Mouse (Mus musculus): ENCODE measurements around the gene Otx1. TPM values are rescaled to one million over a fixed set of nuclear protein-coding genes. Genes with fewer than 3 reads are reported as not detected.
A peak's percentile ranks its signal among the peaks of the same experiment; 100 is the strongest.

Otx1 gene
- polyA plus RNA-seq, 1 experiment from 2014 or later: 0.39 TPM

- peaks cover 92% of the 10 kb centered on the region for H3K27me3 ChIP-seq (ENCODE audit: insufficient read depth, low read length)
- ATAC-seq (ENCODE audit: insufficient read depth) (no peak), DNase-seq (peak; percentile 42)
- H3K27ac ChIP-seq (ENCODE audit: low read depth): no peak overlapping the region
- H3K4me2 ChIP-seq: no peak overlapping the region
- H3K4me1 ChIP-seq (ENCODE audit: insufficient read depth): no peaks in the 10 kb centered on the region
- TF ChIP-seq CTCF (IDR thresholded peaks at IDR 0.05; ENCODE audit: low read depth): no peak
- no peak overlapping the region for H3K9ac ChIP-seq
- no peaks in the 10 kb centered on the region for H3K36me3 ChIP-seq (ENCODE audit: insufficient read depth)
- no peak overlapping the region for H3K4me3 ChIP-seq (ENCODE audit: low read depth, low read length)
- WGBS: 3% methylated on average over 27 of the region's 27 CpGs
- no peaks in the 10 kb centered on the region for H3K9me3 ChIP-seq (ENCODE audit: low read depth, low read length)
Measured at GRCm38 (mm10) chr11:21995534-21996324, 7.0 kb downstream of the Otx1 start.

- Histone ChIP-seq H3K9ac (no peak overlapping the region), H3K4me3 (ENCODE audit: low read depth, low read length) (no peak overlapping the region), H3K9me3 (ENCODE audit: low read depth, low read length) (no peaks in the 10 kb centered on the region), H3K27ac (ENCODE audit: low read depth) (no peak overlapping the region), H3K27me3 (ENCODE audit: insufficient read depth, low read length) (peaks cover 86% of the 10 kb centered on the region), H3K36me3 (ENCODE audit: insufficient read depth) (no peaks in the 10 kb centered on the region), H3K4me2 (no peak overlapping the region), H3K4me1 (ENCODE audit: insufficient read depth) (no peaks in the 10 kb centered on the region)
- WGBS: 3% methylated on average over 34 of the region's 34 CpGs
- ATAC-seq (ENCODE audit: insufficient read depth) (no peak), DNase-seq (peak; percentile 24)
- no peak for TF ChIP-seq CTCF (IDR thresholded peaks at IDR 0.05; ENCODE audit: low read depth)
Measured at GRCm38 (mm10) chr11:21994377-21995370, 8.0 kb downstream of the Otx1 start.

DNA sequence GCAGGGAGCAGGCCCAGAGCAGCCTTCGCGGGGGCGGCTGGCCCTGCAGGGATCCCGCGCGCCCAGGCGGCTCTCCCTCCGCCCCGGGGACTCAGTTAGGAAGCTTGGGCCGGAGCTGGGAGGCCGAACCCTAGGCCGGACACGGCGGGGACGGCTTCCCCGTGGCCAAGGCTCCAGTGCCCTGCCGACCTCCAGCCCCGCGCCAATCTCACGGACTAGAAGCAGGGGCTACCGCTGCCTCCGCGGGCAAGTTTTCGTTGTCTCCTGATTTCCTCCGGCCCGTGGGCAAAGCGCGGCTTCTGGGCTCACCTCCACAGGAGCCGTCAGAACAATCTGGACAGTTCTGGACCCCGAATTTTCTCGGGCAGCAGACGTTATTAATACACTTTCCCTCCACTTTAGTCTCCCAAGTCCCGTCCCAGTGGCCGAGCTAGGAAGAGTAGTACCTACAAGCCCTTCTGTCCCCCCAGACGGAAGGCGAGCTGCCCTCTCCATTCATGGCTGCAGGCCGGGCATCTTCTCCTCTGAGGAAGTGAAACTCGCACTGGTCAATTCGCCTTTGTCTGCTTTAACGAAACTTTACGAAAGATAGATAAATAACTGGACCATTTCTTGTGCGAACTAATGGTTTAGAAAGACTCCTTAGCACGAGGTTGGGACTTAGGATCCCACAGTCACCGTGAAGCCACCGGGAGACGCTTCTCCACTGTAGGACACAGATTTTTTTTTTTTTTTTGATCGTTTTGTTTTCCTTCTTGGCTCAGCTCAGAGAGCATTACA is 8.9 kb downstream of the Otx1 start:
- TF ChIP-seq CTCF (IDR thresholded peaks at IDR 0.05; ENCODE audit: low read depth): no peak
- H3K4me1 ChIP-seq (ENCODE audit: insufficient read depth): no peaks in the 10 kb centered on the region
- H3K27me3 ChIP-seq (ENCODE audit: insufficient read depth, low read length): peaks cover 84% of the 10 kb centered on the region
- WGBS: 2% methylated on average over 47 of the region's 47 CpGs
- ATAC-seq (ENCODE audit: insufficient read depth) (0 out of 2 replicates have a peak, but pooled peaks have one; percentile 13), DNase-seq (peak; percentile 49)
- peak overlapping the region; percentile 14; the same call in 1 of the 2 replicates for H3K4me3 ChIP-seq (ENCODE audit: low read depth, low read length)
- H3K4me2 ChIP-seq: 0 out of 2 replicates have a peak overlapping the region, but pooled peaks have one; percentile 20
- H3K27ac ChIP-seq (ENCODE audit: low read depth): no peak overlapping the region
- H3K36me3 ChIP-seq (ENCODE audit: insufficient read depth): no peaks in the 10 kb centered on the region
- H3K9me3 ChIP-seq (ENCODE audit: low read depth, low read length): no peaks in the 10 kb centered on the region
- H3K9ac ChIP-seq: no peak overlapping the region

- no peak for TF ChIP-seq CTCF (IDR thresholded peaks at IDR 0.05; ENCODE audit: low read depth)
- Histone ChIP-seq H3K4me1 (ENCODE audit: insufficient read depth) (no peaks in the 10 kb centered on the region), H3K27ac (ENCODE audit: low read depth) (no peak overlapping the region), H3K36me3 (ENCODE audit: insufficient read depth) (no peaks in the 10 kb centered on the region), H3K27me3 (ENCODE audit: insufficient read depth, low read length) (peaks cover 83% of the 10 kb centered on the region), H3K9ac (no peak overlapping the region), H3K4me2 (0 out of 2 replicates have a peak overlapping the region, but pooled peaks have one; percentile 20), H3K4me3 (ENCODE audit: low read depth, low read length) (peak overlapping the region; percentile 14), H3K9me3 (ENCODE audit: low read depth, low read length) (no peaks in the 10 kb centered on the region)
- ATAC-seq (ENCODE audit: insufficient read depth): no peak
- DNase-seq: no peak
- 2% methylated on average over 95 of the region's 96 CpGs for WGBS
Measured at GRCm38 (mm10) chr11:21992761-21993596, 9.7 kb downstream of the Otx1 start.

DNA sequence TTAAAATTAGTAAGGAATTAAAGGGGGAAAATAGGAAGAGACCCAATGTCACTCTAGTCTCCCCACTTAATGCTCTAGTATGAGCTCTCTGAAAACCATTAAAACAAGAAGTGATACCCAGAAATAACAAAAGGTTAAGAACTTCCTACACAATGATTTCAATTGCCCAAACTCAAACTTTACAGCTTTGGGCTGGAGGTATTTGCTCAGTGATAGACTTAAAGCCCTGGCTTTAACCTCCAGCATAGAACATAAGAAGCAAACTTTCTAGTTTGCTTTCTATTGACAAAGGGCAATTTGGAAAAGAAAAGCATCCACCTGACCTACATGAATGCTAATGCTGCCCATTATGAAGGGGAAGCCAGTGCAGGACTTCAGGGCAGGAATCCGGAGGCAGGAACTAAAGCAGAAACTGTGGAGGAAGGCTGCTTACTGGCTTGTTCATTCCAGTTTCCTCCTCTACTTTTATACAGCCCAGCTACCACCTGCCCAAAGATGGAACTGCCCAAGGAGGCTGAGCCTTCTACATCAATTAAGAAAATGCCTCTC is 14.2 kb downstream of the Otx1 start:
- Histone ChIP-seq H3K27me3 (ENCODE audit: insufficient read depth, low read length) (peaks cover 63% of the 10 kb centered on the region), H3K9ac (no peak overlapping the region), H3K9me3 (ENCODE audit: low read depth, low read length) (no peaks in the 10 kb centered on the region), H3K27ac (ENCODE audit: low read depth) (no peak overlapping the region), H3K4me3 (ENCODE audit: low read depth, low read length) (no peak overlapping the region), H3K36me3 (ENCODE audit: insufficient read depth) (no peaks in the 10 kb centered on the region), H3K4me2 (no peak overlapping the region), H3K4me1 (ENCODE audit: insufficient read depth) (no peaks in the 10 kb centered on the region)
- TF ChIP-seq CTCF (IDR thresholded peaks at IDR 0.05; ENCODE audit: low read depth): no peak
- DNase-seq (no peak), ATAC-seq (ENCODE audit: insufficient read depth) (no peak)
- 94% methylated on average over 1 of the region's 1 CpGs for WGBS

DNA sequence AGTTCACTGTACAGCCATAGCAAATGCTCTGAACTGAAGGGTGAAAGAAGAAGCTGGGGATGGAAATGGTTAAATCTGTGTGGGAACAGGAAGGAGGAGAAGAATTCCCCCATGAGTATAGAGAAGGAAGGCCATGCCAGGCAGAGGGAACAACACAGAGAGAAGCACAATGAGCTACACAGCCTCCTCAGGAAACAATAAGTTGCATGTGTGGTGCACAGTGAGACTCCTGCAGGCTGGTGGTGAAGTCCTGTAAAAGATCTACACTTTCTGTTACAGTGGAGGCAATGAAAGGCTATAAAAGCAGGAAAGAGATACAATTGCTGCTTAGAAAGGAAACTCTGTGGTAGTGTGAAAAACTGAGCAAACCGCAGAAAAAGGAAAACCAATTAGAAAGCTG is 17.6 kb downstream of the Otx1 start:
- WGBS: 65% methylated on average over 1 of the region's 1 CpGs

More for the DNA sequence above, 17.6 kb downstream of the Otx1 start:
- no peaks in the 10 kb centered on the region for H3K4me1 ChIP-seq (ENCODE audit: insufficient read depth)
- no peak overlapping the region for H3K4me3 ChIP-seq (ENCODE audit: low read depth, low read length)
- peaks cover 37% of the 10 kb centered on the region for H3K27me3 ChIP-seq (ENCODE audit: insufficient read depth, low read length)
- no peak for TF ChIP-seq CTCF (IDR thresholded peaks at IDR 0.05; ENCODE audit: low read depth)
- H3K4me2 ChIP-seq: no peak overlapping the region
- H3K27ac ChIP-seq (ENCODE audit: low read depth): no peak overlapping the region
- no peaks in the 10 kb centered on the region for H3K9me3 ChIP-seq (ENCODE audit: low read depth, low read length)
- no peak for ATAC-seq (ENCODE audit: insufficient read depth)
- H3K9ac ChIP-seq: no peak overlapping the region
- DNase-seq: no peak
- H3K36me3 ChIP-seq (ENCODE audit: insufficient read depth): no peaks in the 10 kb centered on the region
